26 mouse cellular contexts compared by ENCODE assay signal in the genomic region with DNA sequence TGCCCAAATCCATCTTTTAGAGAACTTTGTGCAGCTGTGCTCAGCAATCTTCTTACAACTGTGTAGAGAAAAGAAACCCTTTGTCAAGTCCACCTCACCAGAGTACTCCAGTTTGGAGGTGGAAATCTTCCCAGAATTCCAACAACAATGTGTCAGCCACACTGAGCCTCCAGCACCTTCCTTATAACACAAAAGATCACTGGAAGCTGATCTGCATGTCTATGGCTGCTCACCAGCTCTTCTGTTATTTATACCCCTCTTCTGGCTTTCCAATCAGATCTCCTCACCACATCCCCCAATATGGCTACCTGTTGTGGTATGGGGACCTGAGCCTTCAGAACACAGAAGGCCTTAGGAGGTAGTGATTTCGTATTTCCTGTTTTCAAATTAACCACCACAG. TPM values are rescaled to one million over a fixed set of nuclear protein-coding genes. Genes with fewer than 3 reads are reported as not detected.
DNase-seq lines count a peak whose midpoint lies in the region; TF ChIP-seq lines count a peak whose summit lies in the region.
"Had no signal": no experiment of that assay in that cellular context is flagged by ENCODE, and none has a peak within 500 bp of the region (broad histone marks: within the 10 kb centered on the region; RNA-seq: fewer than 3 reads in every experiment).

No protein-coding gene starts in this region.

- no peaks in the 10 kb centered on the region for H3K9me3 ChIP-seq in heart, embryonic 10.5 days
- H3K9me3 ChIP-seq in ES-Bruce4 (replicated peaks; ENCODE audit: control insufficient read depth, insufficient read depth, low read length, poor library complexity, severe bottlenecking) (no peaks in the 10 kb centered on the region), ES-E14 (ENCODE audit: control insufficient read depth, insufficient read depth, low read depth, low read length) (no peaks in the 10 kb centered on the region)
- H3K9me3 ChIP-seq: embryonic facial prominence, embryonic 13.5 days; embryonic facial prominence, embryonic 15.5 days; forebrain, embryonic 10.5 days; forebrain, embryonic 12.5 days had no signal

- WGBS in heart, embryonic 10.5 days = 78% methylated on average over 1 of the region's 1 CpGs

- in situ Hi-C loops in ES-E14 (cut with MboI; ENCODE audit: low sequenced_read_pairs in 2 of 2, unreplicated experiment in 2 of 2) = no loop called here

- H3K27me3 ChIP-seq in heart, embryonic 10.5 days (ENCODE audit: insufficient read depth, poor library complexity, severe bottlenecking) = 0 out of 2 replicates have a peak, but pooled peaks cover 4% of the 10 kb centered on the region
- H3K27me3 ChIP-seq in ES-Bruce4 (ENCODE audit: control insufficient read depth, insufficient read depth, low read length, poor library complexity, severe bottlenecking) = no peaks in the 10 kb centered on the region
- H3K27me3 ChIP-seq: embryonic facial prominence, embryonic 13.5 days; embryonic facial prominence, embryonic 15.5 days; forebrain, embryonic 12.5 days had no signal

- peak; percentile 42 for DNase-seq in heart, embryonic 10.5 days (ENCODE audit: low spot score)
- no peak for DNase-seq in heart, postnatal 4 days
- DNase-seq in ES-E14 (ENCODE audit: low read depth, low spot score) (peak; percentile 21), ZHBTc4 (ENCODE audit: low read depth, low spot score) (peak; percentile 74)
- no peak for DNase-seq in gastrocnemius, postnatal 25 days
- DNase-seq in right cerebral cortex, postnatal 36 days (ENCODE audit: low spot score in 2 of 2) = no peak
- DNase-seq: adrenal gland, adult 2 months; adrenal gland, postnatal 10 days; adrenal gland, postnatal 25 days; B cell, adult 2 months; cerebellum, adult 11 months; cerebellum, adult 18-20 months; cerebellum, adult 8-10 months; cerebellum, adult 9-11 months; cerebellum, postnatal 14 days; cerebellum, postnatal 36 days; embryo, embryonic 11 days had no signal

- no peaks in the 10 kb centered on the region for H3K36me3 ChIP-seq in heart, embryonic 10.5 days
- H3K36me3 ChIP-seq in ES-Bruce4 (ENCODE audit: control insufficient read depth, insufficient read depth, low read length, poor library complexity, severe bottlenecking) = no peaks in the 10 kb centered on the region
- no peaks in the 10 kb centered on the region for H3K36me3 ChIP-seq in ES-E14 (ENCODE audit: control insufficient read depth, insufficient read depth, low read length, poor library complexity, severe bottlenecking)
- H3K36me3 ChIP-seq: embryonic facial prominence, embryonic 13.5 days; embryonic facial prominence, embryonic 15.5 days; forebrain, embryonic 10.5 days; forebrain, embryonic 12.5 days had no signal

- no peak for TF ChIP-seq POLR2A in ES-Bruce4 (IDR thresholded peaks at IDR 0.05; ENCODE audit: insufficient read depth, low read length)

- TF ChIP-seq CTCF in ES-Bruce4 (IDR thresholded peaks at IDR 0.05; ENCODE audit: low read depth, low read length) = no peak

- no peaks in the 10 kb centered on the region for H3K4me1 ChIP-seq in heart, embryonic 10.5 days
- H3K4me1 ChIP-seq in ES-Bruce4 (ENCODE audit: control insufficient read depth, insufficient read depth, low read length) (no peaks in the 10 kb centered on the region), ES-E14 (ENCODE audit: control insufficient read depth in 2 of 2, insufficient read depth in 2 of 2, low read length in 2 of 2, poor library complexity in 1 of 2) (no peaks in the 10 kb centered on the region)
- H3K4me1 ChIP-seq: embryonic facial prominence, embryonic 13.5 days; embryonic facial prominence, embryonic 15.5 days; forebrain, embryonic 10.5 days; forebrain, embryonic 12.5 days had no signal

- TF ChIP-seq EP300 in ES-Bruce4 (IDR thresholded peaks at IDR 0.05; ENCODE audit: insufficient read depth, low read depth, low read length) = no peak

- H3K4me3 ChIP-seq in heart, embryonic 10.5 days = no peak overlapping the region
- no peak overlapping the region for H3K4me3 ChIP-seq in ES-Bruce4 (ENCODE audit: low read depth, low read length)
- no peak overlapping the region for H3K4me3 ChIP-seq in ES-E14 (ENCODE audit: insufficient read depth in 1 of 2, low read depth in 1 of 2, low read length in 2 of 2, poor library complexity in 1 of 2, severe bottlenecking in 1 of 2)
- H3K4me3 ChIP-seq: embryonic facial prominence, embryonic 13.5 days; embryonic facial prominence, embryonic 15.5 days; erythroblast, embryonic 14.5 days; forebrain, embryonic 10.5 days; forebrain, embryonic 12.5 days had no signal

- no peak overlapping the region for H3K9ac ChIP-seq in ES-Bruce4 (ENCODE audit: low read depth, poor library complexity, severe bottlenecking)
- H3K9ac ChIP-seq in ES-E14 (ENCODE audit: insufficient read depth, low read depth, low read length, poor library complexity, severe bottlenecking) = no peak overlapping the region
- H3K9ac ChIP-seq: embryonic facial prominence, embryonic 13.5 days; embryonic facial prominence, embryonic 15.5 days; forebrain, embryonic 12.5 days had no signal

- H3K27ac ChIP-seq in heart, embryonic 10.5 days = no peak overlapping the region
- H3K27ac ChIP-seq in ES-Bruce4 (ENCODE audit: insufficient read depth, low read length) (peak overlapping the region; percentile 82), ES-E14 (ENCODE audit: insufficient read depth, low read depth, low read length, poor library complexity, severe bottlenecking) (no peak overlapping the region)
- H3K27ac ChIP-seq: embryonic facial prominence, embryonic 13.5 days; embryonic facial prominence, embryonic 15.5 days; forebrain, embryonic 10.5 days; forebrain, embryonic 12.5 days had no signal

TF ChIP-seq in ES-E14, 5 proteins besides CTCF, POLR2A, EP300 and RAD21:
- TF ChIP-seq ZNF384 (IDR thresholded peaks at IDR 0.05; ENCODE audit: low read depth, low read length) (no peak), HCFC1 (IDR thresholded peaks at IDR 0.05; ENCODE audit: borderline replicate concordance, insufficient read depth, low read length) (no peak), ZC3H11A (IDR thresholded peaks at IDR 0.05; ENCODE audit: borderline replicate concordance, low read depth, low read length) (no peak), MAFK (IDR thresholded peaks at IDR 0.05; ENCODE audit: insufficient read depth, low read depth, low read length) (no peak), CHD2 (IDR thresholded peaks at IDR 0.05; ENCODE audit: low read depth, low read length) (no peak)

RNA-seq across cellular contexts. Expression of a gene that starts 50.2 kb away (rescaled TPM):
- 5.4 and 8.2 TPM in 2 replicates for polyA plus RNA-seq in heart, embryonic 10.5 days (2016; fragmentation: Nextera tagmentation; extraction: Ambion mirVana)
- total RNA-seq in heart, postnatal 4 days (2021) = 10 to 100 TPM; 19.3 to 21.5 TPM
- 2.6 and 2.7 TPM in 2 replicates for polyA plus RNA-seq in ES-Bruce4 (2011; ENCODE audit: insufficient read depth, insufficient read length, low read depth, missing spikeins)
- total RNA-seq in ES-E14 (2012; rRNA removed) = 0.74 and 0.89 TPM in 2 replicates
- total RNA-seq in gastrocnemius, postnatal 25 days (2021) = 1 to 10 TPM; 4.1 to 5.2 TPM
- total RNA-seq: common myeloid progenitor, adult 5-6 weeks; MEL had no signal
- polyA plus RNA-seq: CD4-positive, CD25-positive, alpha-beta regulatory T cell, adult 4 months; erythroblast, embryonic 14.5 days had no signal

Comparison
In these comparisons a context has a peak if more than half of its experiments do, and no peak if none do; other contexts are left out.
1. DNase-seq: peak in heart, embryonic 10.5 days (single experiment), ES-E14 (single experiment) and ZHBTc4 (single experiment); none in heart, postnatal 4 days (single experiment), gastrocnemius, postnatal 25 days (single experiment) and right cerebral cortex, postnatal 36 days (0 of 2).